Mouse (Mus musculus) activated CD4-positive, CD25-positive, alpha-beta regulatory T cell (primary cell): ENCODE measurements around the gene Resp18. TPM values are rescaled to one million over a fixed set of nuclear protein-coding genes. Genes with fewer than 3 reads are reported as not detected.

Source experiments
- polyA plus RNA-seq, 2 experiments: library from polyadenylated mRNA; unstranded; fragments of 100-300 nt; shearing (Covaris generic); gene quantifications; one replicate each; pipeline ENCODE4 v1.2.1; 2017

Gene Resp18
- polyA plus RNA-seq = not detected

GRCm38 (mm10) chr1:75278228-75278627, at the start of gene Resp18:
Resp18 (minus strand) TSS chr1:75278415.

GRCm38 (mm10) chr1:75317241-75318201, 39.3 kb upstream of the Resp18 start, which contains the start of gene Dnpep:
Dnpep (minus strand) TSS chr1:75317990.

GRCm38 (mm10) chr1:75264091-75264880, 13.9 kb downstream of the Resp18 start, which contains the start of gene Ptprn:
Ptprn (minus strand) TSS chr1:75264502.

GRCm38 (mm10) chr1:75236117-75237050, 41.8 kb downstream of the Resp18 start, which contains the start of gene Dnajb2:
Dnajb2 (plus strand) TSS chr1:75236406.

GRCm38 (mm10) chr1:75231664-75232152, 46.5 kb downstream of the Resp18 start, which contains the start of gene A630095N17Rik:
A630095N17Rik (minus strand) TSS chr1:75232102.

Other genes with a start within 250 kb of the Resp18 start
- 1 to 10 TPM; 7.1 to 8.1 TPM for gene Nhej1, start 153.2 kb downstream of the Resp18 start, polyA plus RNA-seq
- gene Slc23a3, start 144.5 kb downstream of the Resp18 start, polyA plus RNA-seq = under 1 TPM; 0.43 to 0.50 TPM
- gene Cnppd1, start 135.7 kb downstream of the Resp18 start, polyA plus RNA-seq = 100 to 1,000 TPM; 145 to 164 TPM
- 100 to 1,000 TPM in 1 of 2 experiments, 10 to 100 TPM in 1; 80.2 to 109 TPM for gene Retreg2, start 135.6 kb downstream of the Resp18 start, polyA plus RNA-seq
- gene Zfand2b, start 109.8 kb downstream of the Resp18 start, polyA plus RNA-seq = 10 to 100 TPM; 69.6 to 84.5 TPM
- gene Abcb6, start 98.0 kb downstream of the Resp18 start, polyA plus RNA-seq = 1 to 10 TPM; 2.4 to 6.6 TPM
- gene Ankzf1, start 86.3 kb downstream of the Resp18 start, polyA plus RNA-seq = 10 to 100 TPM; 25.2 to 30.8 TPM
- 10 to 100 TPM; 21.3 to 23.5 TPM for gene Atg9a, start 86.2 kb downstream of the Resp18 start, polyA plus RNA-seq
- 10 to 100 TPM in 1 of 2 experiments, 1 to 10 TPM in 1; 8.6 to 14.6 TPM for gene Glb1l, start 67.6 kb downstream of the Resp18 start, polyA plus RNA-seq
- 100 to 1,000 TPM in 1 of 2 experiments, 10 to 100 TPM in 1; 92.3 to 125 TPM for gene Stk16, start 67.6 kb downstream of the Resp18 start, polyA plus RNA-seq
- 100 to 1,000 TPM; 213 to 315 TPM for gene Tuba4a, start 58.5 kb downstream of the Resp18 start, polyA plus RNA-seq
- gene A630095N17Rik, start 46.3 kb downstream of the Resp18 start, polyA plus RNA-seq = not detected
- gene Dnajb2, start 42.0 kb downstream of the Resp18 start, polyA plus RNA-seq = 10 to 100 TPM; 10.8 to 14.4 TPM
- under 1 TPM; 0.18 to 0.71 TPM for gene Ptprn, start 13.9 kb downstream of the Resp18 start, polyA plus RNA-seq
- 10 to 100 TPM; 71.2 TPM for gene Dnpep, start 39.6 kb upstream of the Resp18 start, polyA plus RNA-seq
- gene Des, start 81.9 kb upstream of the Resp18 start, polyA plus RNA-seq = under 1 TPM in 1 of 2 experiments, not detected in 1; 0.16 TPM
- gene Speg, start 96.9 kb upstream of the Resp18 start, polyA plus RNA-seq = under 1 TPM; 0.29 to 0.54 TPM
- 10 to 100 TPM; 68.6 to 74.4 TPM for gene Gmppa, start 157.5 kb upstream of the Resp18 start, polyA plus RNA-seq
- under 1 TPM in 1 of 2 experiments, not detected in 1; 0.07 TPM for gene Asic4, start 172.0 kb upstream of the Resp18 start, polyA plus RNA-seq
- 10 to 100 TPM; 24.7 to 38.0 TPM for gene Chpf, start 200.9 kb upstream of the Resp18 start, polyA plus RNA-seq
- gene Tmem198, start 201.1 kb upstream of the Resp18 start, polyA plus RNA-seq = 1 to 10 TPM in 1 of 2 experiments, under 1 TPM in 1; 0.98 to 2.0 TPM
- gene Obsl1, start 228.0 kb upstream of the Resp18 start, polyA plus RNA-seq = under 1 TPM in 1 of 2 experiments, not detected in 1; 0.10 TPM
- gene Inha, start 228.7 kb upstream of the Resp18 start, polyA plus RNA-seq = not detected
- 10 to 100 TPM; 17.0 to 21.3 TPM for gene Stk11ip, start 243.1 kb upstream of the Resp18 start, polyA plus RNA-seq